Mouse (Mus musculus) spleen, adult 18-20 months (tissue): ENCODE data around the gene Rbm18.
"Not testable (repeated sequence)": the region's sequence is repeated elsewhere in the genome, so short reads cannot be mapped to it uniquely, and the experiment has no call there.

Experiments used
- DNase-seq, 2 experiments: peaks; one replicate each; pipeline ENCODE4 v3.0.0; 2022; ENCODE audit warnings: mixed read lengths in 2 of 2

Gene Rbm18

DNA sequence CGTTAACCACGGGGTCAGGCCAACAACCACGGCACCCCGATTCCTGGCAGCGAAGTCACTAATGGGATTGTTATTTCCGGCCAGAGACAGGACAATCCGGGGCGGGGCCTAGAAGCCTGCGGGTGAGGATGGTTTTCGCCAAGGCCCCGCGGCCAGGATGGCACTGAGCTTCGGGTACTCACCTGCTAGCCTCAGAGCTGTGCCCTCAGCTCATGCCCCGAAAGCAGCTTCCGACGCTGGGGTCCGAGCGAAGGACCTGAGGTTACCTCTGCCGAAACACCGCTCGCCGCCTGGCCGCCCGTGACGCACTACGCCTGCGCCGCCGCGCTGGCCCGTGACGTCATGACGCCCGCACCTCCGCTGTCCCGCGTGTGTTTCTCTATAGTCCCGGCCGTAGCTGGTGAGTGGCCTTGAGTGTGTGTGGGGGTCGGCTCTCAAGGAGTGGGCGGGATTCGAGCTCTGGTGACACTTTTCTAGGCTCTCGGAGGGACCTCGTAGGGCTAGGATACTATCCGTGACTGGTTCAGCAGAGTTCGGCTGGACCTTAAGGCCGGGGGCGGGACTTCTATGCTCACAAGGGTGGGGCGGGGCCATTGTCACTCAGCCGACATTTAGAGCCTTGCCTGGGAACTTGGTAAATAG, at the start of gene Rbm18, which contains the start of gene Mrrf:
TSS of gene Rbm18 (minus strand) at position 474 of the 642 bp plus-strand sequence.
TSS of gene Mrrf (plus strand) at position 90 of the 642 bp plus-strand sequence.
- peak; percentile 81 to 93 for DNase-seq

DNA sequence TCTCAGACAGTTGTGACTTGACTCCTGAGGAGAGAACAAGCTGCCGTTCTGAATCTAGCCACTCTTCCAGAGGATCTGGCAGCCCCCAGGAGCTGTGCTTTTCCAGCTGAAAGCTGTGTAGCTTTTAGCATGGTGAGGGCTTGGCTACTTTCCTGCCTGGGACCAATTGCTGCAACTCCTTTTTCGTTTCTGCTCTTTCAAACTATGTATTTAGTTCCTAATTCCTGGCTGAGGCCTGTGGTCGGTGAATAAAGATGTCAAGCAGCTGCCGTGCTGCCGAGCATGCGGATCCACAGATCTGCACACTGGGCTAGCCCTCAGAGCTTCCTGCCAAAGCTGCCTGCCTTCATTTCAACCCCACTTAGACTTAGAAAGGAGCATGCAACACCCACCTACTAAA, 48.3 kb upstream of the Rbm18 start:
- DNase-seq: no peak

DNA sequence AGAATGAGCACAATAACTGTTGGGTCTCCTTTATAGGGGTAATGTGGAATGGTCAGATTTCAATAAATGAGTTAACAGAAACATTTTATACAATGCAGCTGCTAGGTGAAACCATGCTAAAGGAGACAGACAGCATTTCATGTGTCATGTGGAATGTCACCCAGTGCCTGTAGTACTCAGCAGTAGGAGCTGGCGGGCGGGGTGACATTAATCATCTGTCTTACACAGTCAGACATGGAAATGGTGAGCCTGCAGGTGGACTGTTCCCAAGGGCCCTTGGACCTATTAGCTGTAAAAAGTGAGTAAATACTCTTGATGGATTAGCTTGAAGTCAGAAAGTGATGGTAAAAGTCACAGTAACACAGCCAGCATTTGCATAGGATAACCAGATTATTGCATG, 47.6 kb upstream of the Rbm18 start:
- no peak for DNase-seq

DNA sequence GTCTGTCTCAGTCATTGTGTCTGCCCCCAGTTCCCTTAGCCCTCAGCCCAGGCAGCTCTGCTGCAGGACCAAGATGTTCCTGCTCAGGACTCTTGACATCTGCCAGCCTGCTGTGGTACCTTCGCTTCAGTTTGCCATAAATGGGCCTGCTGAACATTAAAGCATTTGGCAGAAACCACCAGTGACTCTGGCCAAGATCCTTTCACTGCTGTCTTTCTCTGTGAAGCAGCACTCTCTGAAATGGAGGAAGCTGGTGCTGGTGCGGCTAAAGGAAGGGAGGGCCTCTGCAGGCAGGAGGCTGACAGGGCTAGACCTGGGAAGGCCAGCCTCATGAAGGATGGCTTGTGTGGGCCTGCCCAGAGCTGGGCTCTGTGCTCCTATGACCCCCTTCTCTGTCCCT, 46.7 kb upstream of the Rbm18 start:
- no peak for DNase-seq

DNA sequence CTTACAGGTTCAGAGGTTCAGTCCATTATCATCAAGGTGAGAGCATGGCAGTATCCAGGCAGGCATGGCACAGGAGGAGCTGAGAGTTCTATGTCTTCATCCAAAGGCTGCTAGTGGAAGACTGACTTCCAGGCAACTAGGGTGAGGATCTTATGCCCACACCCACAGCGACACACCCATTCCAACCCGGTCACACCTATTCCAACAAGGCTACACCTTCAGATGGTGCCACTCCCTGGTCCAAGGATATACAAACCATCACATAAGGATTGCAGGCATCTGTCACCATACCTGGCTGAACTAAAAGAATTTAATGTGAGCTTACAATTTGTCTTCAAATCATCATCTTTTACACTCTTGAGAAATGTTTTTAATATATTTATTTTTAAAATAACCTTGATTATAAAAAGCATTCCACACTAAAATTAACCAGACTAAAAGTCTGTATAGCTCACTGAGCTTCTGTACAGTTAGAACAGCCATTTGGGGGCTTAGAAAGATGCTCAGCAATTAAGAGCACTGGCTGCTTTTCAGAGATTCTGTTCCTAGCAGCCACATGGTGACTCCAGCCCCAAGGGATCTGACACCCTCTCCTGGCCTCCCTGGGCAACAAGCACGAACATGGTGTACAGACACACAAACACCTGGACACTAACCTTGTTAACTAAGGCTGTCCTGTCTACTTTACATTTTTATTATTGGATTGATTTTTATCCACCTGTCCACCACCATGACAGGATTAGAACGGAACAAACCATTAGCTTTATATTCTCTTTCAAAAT, 45.2 kb upstream of the Rbm18 start:
- DNase-seq: not testable (repeated sequence)

DNA sequence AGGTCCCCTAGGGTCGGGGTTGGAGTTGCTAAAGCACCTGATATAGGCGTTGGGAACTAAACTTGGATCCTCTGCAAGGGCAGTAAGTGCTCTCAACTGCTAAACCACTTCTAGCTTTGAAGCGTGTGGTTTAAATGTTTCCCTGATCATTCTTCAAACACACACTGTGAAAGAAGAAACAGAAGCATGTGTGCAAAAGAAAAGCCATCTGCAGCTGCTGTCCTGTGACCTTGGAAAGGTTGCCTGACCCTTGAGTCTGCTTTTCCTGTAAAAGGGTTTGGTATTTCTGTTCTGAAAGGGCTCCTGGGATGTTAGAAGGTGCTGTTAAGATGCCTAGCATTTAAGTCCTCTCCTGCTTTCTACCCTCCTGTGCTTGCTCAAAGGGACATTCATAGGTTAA, 42.9 kb upstream of the Rbm18 start:
- no peak for DNase-seq

DNA sequence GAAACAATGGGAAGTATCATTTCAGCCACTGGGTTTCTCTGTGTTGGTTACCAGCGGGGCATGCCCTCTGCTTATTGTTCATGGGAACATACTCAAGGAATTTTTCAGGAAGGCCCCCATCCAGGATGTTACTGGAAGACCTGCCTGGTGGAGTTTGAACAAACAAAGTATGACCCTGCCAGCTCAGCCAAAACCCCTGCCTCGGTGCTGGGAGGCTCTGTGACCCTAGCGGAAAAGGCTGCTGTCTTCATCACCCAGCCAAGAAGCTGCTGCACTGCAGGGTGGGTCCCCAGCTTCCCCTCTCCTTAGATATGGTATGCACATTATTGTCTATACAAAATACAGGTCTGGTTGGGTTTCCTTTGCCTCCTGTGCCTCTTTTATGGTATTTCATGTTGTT, 36.0 kb upstream of the Rbm18 start:
- no peak for DNase-seq

DNA sequence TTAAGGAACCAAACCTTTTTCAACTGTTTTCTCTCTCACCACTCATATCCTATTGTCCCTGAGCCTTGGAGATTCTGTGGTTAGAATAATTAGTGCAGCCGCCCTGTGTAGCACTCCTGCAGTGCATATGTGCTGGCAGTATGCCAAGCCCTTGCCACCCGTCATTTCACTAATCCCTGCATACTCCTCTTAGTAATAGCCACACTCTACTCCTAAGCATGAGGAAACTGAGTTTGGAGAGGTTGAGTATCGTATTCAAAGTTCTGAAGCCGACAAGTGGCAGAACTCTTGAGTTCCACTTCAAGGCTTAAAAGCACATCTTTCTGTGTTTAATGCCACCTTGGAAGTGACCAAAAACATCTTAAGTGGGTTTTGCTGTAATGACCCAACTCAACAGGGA, 35.6 kb upstream of the Rbm18 start:
- DNase-seq: no peak

DNA sequence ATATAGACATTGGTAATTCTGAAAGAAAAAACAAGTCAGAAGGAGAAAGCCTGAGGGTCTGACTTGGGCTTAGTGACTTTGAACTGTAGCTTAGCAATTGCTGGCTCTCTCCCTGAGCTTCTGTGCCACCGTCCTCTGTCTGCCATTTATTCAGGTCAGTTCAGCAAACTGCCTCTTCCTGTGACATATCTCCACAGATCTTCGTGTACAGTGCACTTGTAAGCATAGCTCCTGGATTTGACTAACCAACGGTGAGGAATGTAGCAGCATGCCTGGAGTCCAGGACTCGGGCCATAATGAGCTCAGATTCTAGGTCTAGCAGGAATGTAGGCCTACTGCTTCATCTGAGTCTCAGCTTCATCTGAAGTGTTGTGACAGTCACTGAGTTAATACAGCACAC, 32.6 kb upstream of the Rbm18 start:
- DNase-seq: no peak

DNA sequence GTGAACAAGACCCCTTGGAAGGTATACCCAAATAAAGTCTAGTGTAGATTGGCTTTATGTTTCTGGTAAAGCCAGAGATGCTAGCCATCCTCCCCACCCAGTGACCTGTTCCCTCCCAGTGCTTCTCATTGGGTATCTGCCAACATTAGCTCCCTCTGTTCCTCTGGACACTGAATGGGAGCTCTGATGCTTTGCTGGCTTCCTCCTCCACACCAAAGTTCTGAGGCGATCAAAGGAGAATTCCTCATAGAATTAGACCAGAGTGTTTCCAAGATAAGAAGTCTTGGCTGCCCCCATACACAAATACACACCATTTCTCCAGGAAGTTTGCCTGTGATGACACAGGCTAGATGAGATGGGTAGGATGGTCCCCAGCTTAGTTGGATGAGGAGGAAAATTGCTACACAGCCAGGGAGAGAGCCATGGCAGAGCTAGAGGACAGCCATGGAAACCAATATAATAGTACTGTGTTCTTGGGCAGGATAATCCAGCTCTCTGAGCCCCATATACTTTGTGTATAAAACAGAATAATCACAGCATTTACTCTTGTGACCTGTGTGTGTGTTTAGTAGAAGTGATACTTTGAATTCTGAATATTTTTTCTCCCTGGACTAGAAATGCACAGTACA, 31.5 kb upstream of the Rbm18 start:
- DNase-seq: no peak

DNA sequence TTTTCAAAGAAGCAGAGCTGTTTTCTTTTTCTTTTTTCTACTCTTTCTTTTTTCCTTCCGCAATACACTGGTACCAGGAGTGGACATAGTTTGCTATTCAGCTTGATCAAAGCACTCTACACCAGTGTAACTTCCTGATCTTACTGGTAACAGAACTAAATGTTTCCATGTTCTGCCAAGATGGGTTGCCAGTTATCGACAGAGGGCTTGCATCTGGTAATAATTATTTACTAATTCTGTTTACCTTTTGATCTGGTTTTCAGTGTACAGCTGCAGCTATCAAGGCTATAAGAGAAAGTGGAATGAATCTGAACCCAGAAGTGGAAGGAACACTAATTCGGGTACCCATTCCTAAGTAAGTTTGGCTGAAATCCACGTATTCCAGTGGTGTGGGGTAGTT, 22.8 kb upstream of the Rbm18 start:
- no peak for DNase-seq

DNA sequence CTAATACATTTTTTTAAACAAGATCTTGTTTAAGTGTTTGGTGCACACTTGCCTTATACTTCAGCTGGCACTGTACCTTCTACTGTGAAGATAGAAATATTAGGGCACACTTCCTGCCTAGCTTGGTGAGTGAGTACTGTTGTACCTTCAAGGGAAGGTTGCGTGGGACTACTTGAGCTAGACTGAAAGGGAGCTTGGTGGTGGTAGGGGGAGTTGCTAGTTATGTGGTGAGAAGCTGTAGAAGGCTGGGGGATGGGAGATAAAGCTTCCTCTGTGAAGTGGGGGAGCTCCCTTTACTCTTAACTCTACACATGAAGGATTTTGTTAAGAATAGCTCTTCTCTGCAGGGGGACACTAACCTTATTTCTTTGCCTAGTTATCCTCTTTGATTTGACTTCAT, 20.9 kb upstream of the Rbm18 start:
- DNase-seq: no peak

DNA sequence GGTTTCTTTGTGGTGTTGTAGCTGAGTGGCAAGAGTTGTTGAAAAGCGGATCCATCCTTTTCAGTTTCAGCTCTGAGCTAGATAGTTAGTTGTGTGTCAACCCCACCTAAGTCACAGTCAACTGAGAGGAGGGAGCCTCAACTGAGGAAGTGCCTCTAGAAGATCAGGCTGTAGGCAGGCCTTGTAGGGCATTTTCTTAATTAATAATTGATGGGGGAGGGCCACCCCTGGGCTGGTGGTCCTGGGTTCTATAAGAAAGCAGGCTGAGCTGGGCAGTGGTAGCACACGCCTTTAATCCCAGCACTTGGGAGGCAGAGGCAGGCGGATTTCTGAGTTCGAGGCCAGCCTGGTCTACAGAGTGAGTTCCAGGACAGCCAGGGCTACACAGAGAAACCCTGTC, 15.8 kb upstream of the Rbm18 start:
- DNase-seq: not testable (repeated sequence)

DNA sequence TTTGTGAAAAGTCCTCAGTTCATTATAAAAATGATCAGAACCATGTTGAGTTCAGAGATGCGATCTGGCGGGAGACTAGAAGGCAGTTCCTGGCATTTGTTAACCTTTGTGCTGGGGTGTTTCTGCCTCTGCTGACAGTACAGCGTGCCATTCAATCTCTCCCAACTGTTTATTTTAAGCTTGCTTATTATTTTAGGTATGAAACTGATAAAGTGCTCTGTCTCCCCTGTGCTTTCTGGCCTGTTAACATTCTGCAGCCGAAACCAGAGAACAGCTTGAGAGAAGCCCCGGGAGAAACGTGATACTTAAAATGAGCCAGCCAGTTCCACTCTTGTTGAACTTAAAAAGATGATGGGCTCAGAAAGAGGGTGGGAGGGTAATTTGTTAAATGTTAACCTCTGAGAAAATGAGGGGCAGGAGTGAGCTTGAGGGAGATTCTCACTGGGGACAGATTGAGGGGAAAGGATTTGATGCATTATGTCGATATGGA, 12.3 kb upstream of the Rbm18 start:
- no peak for DNase-seq

DNA sequence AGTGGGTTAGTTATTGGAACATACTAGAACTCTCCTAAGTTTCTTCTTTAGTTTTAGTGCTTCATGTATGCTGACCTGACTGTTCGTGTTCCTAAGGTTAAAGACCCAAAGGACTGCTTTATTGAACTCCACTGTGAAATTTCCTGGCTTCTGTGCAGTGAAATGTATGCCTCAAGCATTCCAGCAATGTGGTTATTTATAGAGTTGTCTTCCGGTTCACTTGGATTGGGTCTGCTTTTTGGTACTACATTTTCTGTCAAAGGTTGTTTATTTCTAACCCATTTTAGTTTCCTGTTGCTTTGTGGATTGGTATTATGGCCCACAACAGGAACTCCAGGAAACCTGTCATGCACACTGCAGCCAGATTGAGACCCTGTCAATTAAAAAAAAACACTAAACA, 2.5 kb upstream of the Rbm18 start:
- DNase-seq: no peak

DNA sequence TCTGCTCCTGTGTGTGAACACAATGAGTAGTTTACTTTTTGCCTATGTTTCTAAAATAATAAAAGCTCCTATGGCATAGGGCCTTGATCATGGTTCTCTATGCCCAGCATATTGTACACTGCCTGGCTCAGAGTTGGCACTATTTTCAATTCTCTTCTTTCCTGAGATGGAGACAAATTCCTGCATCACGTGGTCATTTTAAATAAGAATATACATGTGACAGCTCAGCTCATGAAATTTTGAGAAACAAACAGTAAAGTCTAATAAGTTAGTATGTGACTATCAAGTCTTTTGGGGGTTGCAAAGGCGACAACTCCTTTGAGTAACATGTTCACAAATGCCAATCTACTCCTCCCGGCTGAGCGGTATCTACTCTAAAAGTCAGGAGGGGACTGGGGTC, 686 bp downstream of the Rbm18 start:
- DNase-seq: no peak

DNA sequence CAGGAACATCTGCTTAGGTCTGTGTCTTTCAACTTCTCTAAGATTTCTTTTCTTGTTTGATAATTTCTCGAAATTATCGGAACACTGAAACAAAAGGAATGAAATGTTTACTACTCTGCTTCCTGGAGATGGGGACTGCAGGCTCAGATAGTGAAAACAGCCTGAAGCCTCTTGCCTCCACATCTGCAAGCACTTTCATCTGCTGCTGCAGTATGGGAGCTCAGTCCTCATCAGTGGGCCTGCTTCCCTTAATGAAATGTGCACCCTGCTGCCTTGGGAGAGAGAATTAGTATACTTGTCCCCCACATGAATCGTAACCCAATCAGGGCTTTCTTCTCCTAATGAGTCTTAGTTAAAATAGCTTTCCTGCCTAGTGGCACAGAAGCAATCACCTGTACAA, 7.5 kb downstream of the Rbm18 start:
- DNase-seq: no peak

DNA sequence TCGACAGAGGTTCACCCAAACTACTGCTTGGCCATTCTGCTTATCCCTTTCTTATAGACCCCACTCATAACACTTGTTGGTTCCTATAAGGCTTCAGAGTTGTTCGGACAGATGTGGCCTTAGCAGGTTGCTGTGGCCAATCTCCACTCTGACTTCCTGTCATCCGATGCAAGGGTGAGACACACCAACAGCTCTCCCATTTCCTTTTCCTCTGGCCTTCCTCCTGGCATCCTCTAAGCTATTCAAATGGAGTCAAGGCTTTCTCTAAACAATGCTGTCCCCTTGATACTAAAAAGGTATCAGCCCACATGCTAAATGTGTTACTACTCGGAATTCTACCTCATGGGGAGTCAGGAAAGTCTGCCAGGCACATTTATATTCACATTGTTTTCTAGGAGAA, 8.6 kb downstream of the Rbm18 start:
- DNase-seq: no peak

DNA sequence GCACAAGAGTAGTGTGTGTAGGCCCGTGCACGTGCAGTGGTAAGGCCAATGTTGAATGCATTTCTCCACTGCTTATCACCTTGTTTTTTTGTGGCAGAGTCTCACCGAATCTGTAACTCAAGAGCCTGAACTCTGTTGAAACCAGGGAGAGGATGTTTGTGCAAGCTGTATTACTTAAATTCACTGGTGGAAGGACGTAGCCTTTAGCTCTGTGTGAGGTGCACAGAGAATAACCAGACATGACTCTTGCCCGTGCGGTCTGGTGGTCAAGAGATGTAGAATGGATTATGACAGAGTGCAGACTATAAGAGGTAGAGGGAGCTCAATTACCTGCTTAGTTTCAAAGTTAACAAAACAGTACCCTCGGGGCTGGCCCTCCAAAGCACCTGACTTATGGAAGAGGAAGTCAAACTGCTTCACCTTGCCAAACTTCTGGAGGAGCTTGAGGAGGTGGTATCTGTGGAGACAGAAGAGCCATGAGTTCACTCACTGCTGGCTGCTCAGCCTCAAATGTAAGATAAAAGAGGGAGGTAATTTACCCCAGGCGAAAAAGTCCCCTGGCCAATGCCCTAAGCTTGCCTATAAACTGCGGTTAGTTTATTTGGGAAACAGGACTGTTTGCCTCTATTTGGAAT, 9.7 kb downstream of the Rbm18 start:
- DNase-seq: no peak

DNA sequence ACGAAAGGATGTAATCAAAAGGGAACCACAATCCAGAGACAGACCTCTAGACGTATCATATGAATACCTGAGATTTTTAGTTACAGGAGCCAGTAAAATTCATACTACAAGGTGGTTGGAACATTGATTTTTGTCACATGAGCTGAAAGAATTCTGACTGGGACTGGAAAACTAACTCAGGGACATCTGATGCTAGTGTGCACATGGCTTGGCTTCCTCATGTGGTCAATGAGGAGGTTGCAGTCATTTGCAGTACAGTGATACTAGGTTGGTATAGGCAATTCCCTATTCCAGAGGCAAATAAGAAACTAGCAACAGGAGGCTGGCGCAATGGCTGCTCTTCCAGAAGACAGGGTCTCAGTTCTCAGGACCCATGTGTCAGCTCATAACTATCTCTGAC, 23.9 kb downstream of the Rbm18 start:
- no peak for DNase-seq

DNA sequence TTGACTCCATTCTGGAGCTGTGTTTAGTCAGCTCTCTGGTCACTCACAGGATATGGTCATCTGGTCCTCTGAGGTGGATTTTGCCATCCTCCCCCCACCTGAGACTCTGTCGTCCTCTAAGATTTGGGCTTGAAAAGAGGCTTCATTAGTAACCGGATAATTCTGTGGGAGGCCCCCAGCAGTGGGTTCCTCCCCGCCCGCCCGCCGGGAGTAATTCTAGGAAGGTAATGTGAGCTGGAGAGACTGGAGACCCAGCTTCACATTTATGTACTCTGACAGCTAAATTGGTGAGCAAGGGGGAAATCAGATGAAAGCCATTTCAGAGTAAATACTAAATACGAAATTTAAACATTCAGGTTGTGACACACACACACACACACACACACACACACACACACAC, 28.0 kb downstream of the Rbm18 start:
- no peak for DNase-seq

DNA sequence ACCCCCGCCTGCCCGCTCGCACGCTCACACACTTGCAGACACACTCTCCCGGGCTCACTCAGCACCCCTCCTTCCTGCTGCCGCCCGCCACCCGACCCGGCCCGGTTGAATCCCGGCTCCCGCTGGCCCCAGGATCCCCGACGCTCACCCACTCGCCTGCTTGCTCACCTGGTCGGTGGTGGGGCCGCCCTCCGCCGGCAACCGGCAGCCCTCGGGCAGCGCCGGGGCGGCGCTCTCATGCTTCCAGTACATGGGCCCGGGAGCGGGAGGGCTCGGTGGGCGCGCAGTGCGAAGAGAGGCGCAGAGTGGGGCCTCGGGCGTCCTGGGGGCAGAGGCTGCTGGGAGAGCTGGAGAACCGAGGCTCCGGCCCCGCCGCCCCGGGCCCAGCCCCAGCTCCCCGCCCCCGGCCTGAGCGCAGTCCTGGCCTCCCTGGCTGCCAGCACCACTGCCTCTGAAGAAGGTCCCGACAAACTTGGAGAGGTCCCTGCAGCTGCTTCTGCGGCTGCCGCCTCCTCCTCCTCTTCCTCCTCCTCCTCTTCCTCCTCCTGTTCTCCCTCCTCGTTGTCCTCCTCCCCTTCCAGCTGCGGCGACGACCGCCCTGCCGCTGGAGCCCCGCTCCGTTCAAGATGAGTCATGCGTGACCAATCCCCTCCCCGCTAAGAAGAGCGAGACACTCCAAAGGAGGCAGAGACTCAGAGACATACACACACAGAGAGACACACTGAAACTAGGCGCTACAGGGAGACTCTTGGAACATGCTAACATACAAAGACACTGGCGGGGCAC, 31.4 kb downstream of the Rbm18 start, which contains the start of gene Lhx6:
TSS of gene Lhx6 (minus strand) at position 453 of the 786 bp plus-strand sequence.
- DNase-seq: no peak
